Mouse (Mus musculus): ENCODE data around the gene Ufsp2.

The Ufsp2 gene

GRCm38 (mm10) chr8:46022203-46022602, 46.9 kb downstream of the Ufsp2 start:
- DNase-seq, result no peak

- DNase-seq, result no peak
Measured at GRCm38 (mm10) chr8:46022758-46023157, 47.4 kb downstream of the Ufsp2 start.

GRCm38 (mm10) chr8:46024392-46024791, 49.1 kb downstream of the Ufsp2 start:
- DNase-seq, result peak; percentile 34

- peak; percentile 34 for DNase-seq
Measured at GRCm38 (mm10) chr8:46036217-46036616, 60.9 kb downstream of the Ufsp2 start.

GRCm38 (mm10) chr8:46039666-46040065, 64.3 kb downstream of the Ufsp2 start:
- DNase-seq, result no peak

GRCm38 (mm10) chr8:46040260-46040659, 64.9 kb downstream of the Ufsp2 start:
- DNase-seq, result no peak
